Mouse (Mus musculus): ENCODE results near the gene Epyc.
"Not testable (repeated sequence)": the region's sequence is repeated elsewhere in the genome, so short reads cannot be mapped to it uniquely, and the experiment has no call there.

Gene Epyc

GRCm38 (mm10) chr10:97714584-97714983 is 70.7 kb downstream of the Epyc start:
- DNase-seq (ENCODE audit: low spot score) = no peak

- no peak for DNase-seq (ENCODE audit: low spot score)
Observed at GRCm38 (mm10) chr10:97715289-97715906, 71.5 kb downstream of the Epyc start.

GRCm38 (mm10) chr10:97717233-97717632 is 73.4 kb downstream of the Epyc start:
- no peak for DNase-seq (ENCODE audit: low spot score)

GRCm38 (mm10) chr10:97718021-97718420 is 74.2 kb downstream of the Epyc start:
- DNase-seq (ENCODE audit: low spot score) = no peak

- no peak for DNase-seq (ENCODE audit: low spot score)
Observed at GRCm38 (mm10) chr10:97720625-97721024, 76.8 kb downstream of the Epyc start.

- no peak for DNase-seq (ENCODE audit: low spot score)
Observed at GRCm38 (mm10) chr10:97722709-97723108, 78.8 kb downstream of the Epyc start.

GRCm38 (mm10) chr10:97725929-97726328 is 82.1 kb downstream of the Epyc start:
- DNase-seq (ENCODE audit: low spot score) = no peak

GRCm38 (mm10) chr10:97726655-97727054 is 82.8 kb downstream of the Epyc start, which contains the start of gene C030005K15Rik:
Gene C030005K15Rik, minus strand, starts transcription at chr10:97726755.
- DNase-seq (ENCODE audit: low spot score) = not testable (repeated sequence)

All from ovary, adult 18-20 months (tissue).